Mouse (Mus musculus): ENCODE data around the gene Zfand2b. TPM values are rescaled to one million over a fixed set of nuclear protein-coding genes. Genes with fewer than 3 reads are reported as not detected.

Gene Zfand2b
- polyA plus RNA-seq, 1 experiment: 43.4 TPM

- no peaks in the 10 kb centered on the region for H3K27me3 ChIP-seq (ENCODE audit: control insufficient read depth, insufficient read depth, insufficient read length)
- H3K4me3 ChIP-seq: peak within 1 kb of the TSS; percentile 75
- no peak for TF ChIP-seq TCF12 (IDR thresholded peaks at IDR 0.05; ENCODE audit: insufficient read depth, poor library complexity, severe bottlenecking)
- no peak for TF ChIP-seq CEBPB (IDR thresholded peaks at IDR 0.05; ENCODE audit: insufficient read depth, poor library complexity, severe bottlenecking)
- TF ChIP-seq REST (IDR thresholded peaks at IDR 0.05; ENCODE audit: insufficient read depth, insufficient read length): no peak
- TF ChIP-seq MYOG (IDR thresholded peaks at IDR 0.05; ENCODE audit: control insufficient read depth in 1 of 3, insufficient read depth in 1 of 3, insufficient read length in 2 of 3, low read depth in 2 of 3): peak in 2 of 3 experiments; percentile 2 to 61
- TF ChIP-seq SRF (IDR thresholded peaks at IDR 0.05; ENCODE audit: control insufficient read depth, insufficient read length, low read depth): peak; percentile 28
- TF ChIP-seq E2F4 (IDR thresholded peaks at IDR 0.05; ENCODE audit: insufficient read depth): no peak
- peak; percentile 96 for TF ChIP-seq POLR2AphosphoS2 (IDR thresholded peaks at IDR 0.05; ENCODE audit: insufficient read length, low read depth)
- peak; percentile 85 for TF ChIP-seq POLR2A (IDR thresholded peaks at IDR 0.05; ENCODE audit: insufficient read length, low read depth)
- peak; percentile 12 for TF ChIP-seq TCF3 (IDR thresholded peaks at IDR 0.05; ENCODE audit: insufficient read length, low read depth)
- TF ChIP-seq MAX (IDR thresholded peaks at IDR 0.05; ENCODE audit: low read depth): peak; percentile 33
- TF ChIP-seq USF1 (IDR thresholded peaks at IDR 0.05; ENCODE audit: low read depth): peak; percentile 99
- peak in 1 of 3 experiments; percentile 50 for TF ChIP-seq MYOD1 (IDR thresholded peaks at IDR 0.05; ENCODE audit: control insufficient read depth in 1 of 3, insufficient read length in 2 of 3, low read depth in 2 of 3)
- H3K36me3 ChIP-seq (ENCODE audit: control insufficient read depth, insufficient read depth): peaks cover 26% of the 10 kb centered on the region
- peak within 1 kb of the TSS; percentile 97 for H3K4me2 ChIP-seq (ENCODE audit: low read depth)
- H3K79me2 ChIP-seq (ENCODE audit: control insufficient read depth, insufficient read depth): peaks cover 5% of the 10 kb centered on the region
- H3ac ChIP-seq (ENCODE audit: control insufficient read depth, insufficient read length): peak within 1 kb of the TSS; percentile 68
Observed at GRCm38 (mm10) chr1:75142301-75143261, 25.9 kb upstream of the Zfand2b start, which contains the start of the genes Cnppd1 and Retreg2. Cnppd1 (minus strand) TSS chr1:75142711. Retreg2 (plus strand) TSS chr1:75142778.

DNA sequence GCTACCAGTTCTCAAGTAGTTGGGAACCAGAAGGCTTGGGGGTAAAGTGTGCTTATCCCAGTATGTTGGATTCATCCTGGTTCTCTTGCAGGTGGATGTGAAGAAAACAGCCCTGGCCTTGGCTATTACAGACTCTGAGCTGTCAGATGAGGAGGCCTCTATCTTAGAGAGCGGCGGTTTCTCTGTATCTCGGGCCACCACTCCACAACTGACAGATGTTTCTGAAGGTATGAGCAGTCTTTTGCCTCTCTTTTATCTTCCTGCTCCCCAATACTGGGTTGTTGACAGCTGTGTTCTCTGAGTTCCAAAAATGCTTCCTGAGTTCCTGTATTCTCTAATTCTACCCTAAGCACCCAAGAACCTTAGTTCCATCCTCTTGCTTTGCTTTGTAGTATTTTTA is 22.9 kb upstream of the Zfand2b start:
- H3K4me3 ChIP-seq: no peak overlapping the region
- H3ac ChIP-seq (ENCODE audit: control insufficient read depth, insufficient read length): no peak overlapping the region
- TF ChIP-seq MYOG (IDR thresholded peaks at IDR 0.05; ENCODE audit: control insufficient read depth in 1 of 3, insufficient read depth in 1 of 3, insufficient read length in 2 of 3, low read depth in 2 of 3) (no peak), TCF12 (IDR thresholded peaks at IDR 0.05; ENCODE audit: insufficient read depth, poor library complexity, severe bottlenecking) (no peak), USF1 (IDR thresholded peaks at IDR 0.05; ENCODE audit: low read depth) (no peak), MYOD1 (IDR thresholded peaks at IDR 0.05; ENCODE audit: control insufficient read depth in 1 of 3, insufficient read length in 2 of 3, low read depth in 2 of 3) (no peak), SRF (IDR thresholded peaks at IDR 0.05; ENCODE audit: control insufficient read depth, insufficient read length, low read depth) (no peak), TCF3 (IDR thresholded peaks at IDR 0.05; ENCODE audit: insufficient read length, low read depth) (no peak), REST (IDR thresholded peaks at IDR 0.05; ENCODE audit: insufficient read depth, insufficient read length) (no peak), POLR2A (IDR thresholded peaks at IDR 0.05; ENCODE audit: insufficient read length, low read depth) (no peak), CEBPB (IDR thresholded peaks at IDR 0.05; ENCODE audit: insufficient read depth, poor library complexity, severe bottlenecking) (no peak), E2F4 (IDR thresholded peaks at IDR 0.05; ENCODE audit: insufficient read depth) (no peak), POLR2AphosphoS2 (IDR thresholded peaks at IDR 0.05; ENCODE audit: insufficient read length, low read depth) (no peak), MAX (IDR thresholded peaks at IDR 0.05; ENCODE audit: low read depth) (no peak)
- H3K4me2 ChIP-seq (ENCODE audit: low read depth): no peak overlapping the region
- H3K79me2 ChIP-seq (ENCODE audit: control insufficient read depth, insufficient read depth): peaks cover 5% of the 10 kb centered on the region
- no peaks in the 10 kb centered on the region for H3K27me3 ChIP-seq (ENCODE audit: control insufficient read depth, insufficient read depth, insufficient read length)
- H3K36me3 ChIP-seq (ENCODE audit: control insufficient read depth, insufficient read depth): peaks cover 7% of the 10 kb centered on the region

DNA sequence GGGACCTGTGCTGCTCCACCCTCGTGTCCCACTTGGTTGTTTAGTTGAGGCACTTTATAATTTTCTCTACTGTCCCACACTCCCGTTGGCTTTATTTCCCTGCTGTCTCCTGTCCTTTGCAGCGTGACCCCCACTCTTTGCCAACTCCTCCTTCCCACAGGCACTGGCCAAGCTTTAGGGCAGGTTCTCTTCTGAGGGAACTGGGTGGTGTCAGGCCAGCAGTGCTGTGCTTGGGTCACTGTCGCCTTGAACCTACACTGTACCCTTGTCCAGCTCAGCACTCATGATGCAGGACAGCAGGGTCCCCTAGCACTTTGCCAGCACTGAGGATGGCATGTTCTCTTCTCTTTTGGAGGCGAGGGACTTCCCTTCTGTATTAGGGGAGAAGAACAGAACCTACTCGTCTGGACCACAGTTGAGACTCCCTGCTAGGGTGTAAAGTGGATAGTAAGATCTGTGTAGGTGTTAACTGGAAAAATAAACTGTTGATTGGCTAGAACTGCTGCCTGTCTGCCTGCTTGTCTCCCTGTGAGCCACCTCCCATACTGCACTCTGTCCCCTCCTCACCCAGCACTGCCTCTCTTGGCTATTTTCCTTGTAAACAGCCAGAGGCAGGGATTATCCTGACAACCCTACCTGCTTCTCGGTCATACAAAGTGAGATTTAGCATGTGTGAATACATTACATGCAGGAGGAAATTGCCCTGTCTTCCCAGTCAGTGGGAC is 20.9 kb upstream of the Zfand2b start:
- peaks cover 7% of the 10 kb centered on the region for H3K36me3 ChIP-seq (ENCODE audit: control insufficient read depth, insufficient read depth)
- no peak overlapping the region for H3ac ChIP-seq (ENCODE audit: control insufficient read depth, insufficient read length)
- peaks cover 5% of the 10 kb centered on the region for H3K79me2 ChIP-seq (ENCODE audit: control insufficient read depth, insufficient read depth)
- TF ChIP-seq E2F4 (IDR thresholded peaks at IDR 0.05; ENCODE audit: insufficient read depth) (no peak), TCF3 (IDR thresholded peaks at IDR 0.05; ENCODE audit: insufficient read length, low read depth) (no peak), SRF (IDR thresholded peaks at IDR 0.05; ENCODE audit: control insufficient read depth, insufficient read length, low read depth) (no peak), MYOD1 (IDR thresholded peaks at IDR 0.05; ENCODE audit: control insufficient read depth in 1 of 3, insufficient read length in 2 of 3, low read depth in 2 of 3) (no peak), CEBPB (IDR thresholded peaks at IDR 0.05; ENCODE audit: insufficient read depth, poor library complexity, severe bottlenecking) (no peak), POLR2AphosphoS2 (IDR thresholded peaks at IDR 0.05; ENCODE audit: insufficient read length, low read depth) (no peak), USF1 (IDR thresholded peaks at IDR 0.05; ENCODE audit: low read depth) (no peak), MYOG (IDR thresholded peaks at IDR 0.05; ENCODE audit: control insufficient read depth in 1 of 3, insufficient read depth in 1 of 3, insufficient read length in 2 of 3, low read depth in 2 of 3) (no peak), TCF12 (IDR thresholded peaks at IDR 0.05; ENCODE audit: insufficient read depth, poor library complexity, severe bottlenecking) (no peak), MAX (IDR thresholded peaks at IDR 0.05; ENCODE audit: low read depth) (no peak), REST (IDR thresholded peaks at IDR 0.05; ENCODE audit: insufficient read depth, insufficient read length) (no peak), POLR2A (IDR thresholded peaks at IDR 0.05; ENCODE audit: insufficient read length, low read depth) (no peak)
- no peak overlapping the region for H3K4me2 ChIP-seq (ENCODE audit: low read depth)
- no peak overlapping the region for H3K4me3 ChIP-seq
- no peaks in the 10 kb centered on the region for H3K27me3 ChIP-seq (ENCODE audit: control insufficient read depth, insufficient read depth, insufficient read length)

DNA sequence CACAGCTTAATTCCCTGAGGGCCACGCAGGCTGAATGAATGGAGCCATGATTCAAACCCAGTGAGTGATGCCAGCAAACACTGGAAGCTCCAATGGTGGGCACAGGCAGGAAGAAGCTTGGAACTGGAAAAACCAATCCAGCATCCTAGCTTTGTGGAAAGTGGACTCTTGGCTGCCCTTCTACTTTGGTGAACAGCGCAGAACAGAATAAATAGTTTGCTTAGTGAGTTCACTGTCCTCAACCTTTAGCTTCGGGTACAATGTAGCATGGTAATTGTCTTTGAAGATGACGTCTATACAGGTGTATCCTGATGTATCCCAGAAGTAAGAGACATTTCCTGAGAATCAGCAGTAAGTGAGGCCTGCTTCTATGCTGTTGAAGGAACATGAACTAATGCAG is 19.7 kb upstream of the Zfand2b start:
- Histone ChIP-seq H3K27me3 (ENCODE audit: control insufficient read depth, insufficient read depth, insufficient read length) (no peaks in the 10 kb centered on the region), H3K4me3 (no peak overlapping the region), H3ac (ENCODE audit: control insufficient read depth, insufficient read length) (no peak overlapping the region), H3K36me3 (ENCODE audit: control insufficient read depth, insufficient read depth) (peaks cover 7% of the 10 kb centered on the region), H3K79me2 (ENCODE audit: control insufficient read depth, insufficient read depth) (peaks cover 3% of the 10 kb centered on the region), H3K4me2 (ENCODE audit: low read depth) (no peak overlapping the region)
- TF ChIP-seq TCF12 (IDR thresholded peaks at IDR 0.05; ENCODE audit: insufficient read depth, poor library complexity, severe bottlenecking) (no peak), REST (IDR thresholded peaks at IDR 0.05; ENCODE audit: insufficient read depth, insufficient read length) (no peak)

Data from myocyte (in vitro differentiated cells).